Mouse (Mus musculus): Measurements from ENCODE around the gene Fbxo7.
"Not testable (repeated sequence)": the region's sequence is repeated elsewhere in the genome, so short reads cannot be mapped to it uniquely, and the experiment has no call there.

Gene Fbxo7

DNA sequence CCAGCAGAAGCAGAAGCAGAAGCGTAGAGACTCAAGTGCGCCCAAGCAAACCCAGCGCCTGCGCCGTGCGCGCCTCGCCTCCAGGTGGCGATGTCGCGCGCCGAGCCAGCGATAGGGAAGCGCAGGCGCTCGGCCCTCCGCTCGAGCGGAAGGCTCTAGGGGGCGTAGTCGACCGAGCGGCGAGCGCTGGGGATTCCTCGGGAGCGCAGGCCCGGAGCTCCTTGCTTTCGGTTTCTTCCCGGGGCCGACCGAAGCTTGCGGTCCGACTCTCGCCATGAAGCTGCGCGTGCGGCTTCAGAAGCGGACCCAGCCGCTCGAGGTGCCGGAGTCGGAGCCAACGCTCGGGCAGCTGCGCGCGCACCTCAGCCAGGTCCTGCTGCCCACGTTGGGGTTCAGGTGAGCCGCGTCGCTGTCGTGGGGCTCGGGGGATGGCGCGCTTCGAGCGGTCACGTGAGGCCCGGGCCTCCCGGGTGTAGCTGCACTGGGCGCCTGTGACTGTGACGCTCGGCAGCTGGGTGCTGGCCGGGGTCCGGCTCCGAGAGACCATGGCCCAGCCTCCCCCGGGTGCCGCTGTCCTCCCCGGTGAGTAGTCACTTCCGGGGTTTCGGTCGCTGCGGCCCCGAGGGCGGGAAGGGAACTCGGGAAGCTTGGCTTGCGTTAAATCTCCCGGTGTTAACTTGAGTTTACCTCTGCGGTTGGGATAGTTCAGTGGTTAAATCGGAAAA is at the start of gene Fbxo7:
TSS of gene Fbxo7 (plus strand) at position 224 of the 725 bp plus-strand sequence.
- DNase-seq (ENCODE audit: low spot score), result peak; percentile 91

DNA sequence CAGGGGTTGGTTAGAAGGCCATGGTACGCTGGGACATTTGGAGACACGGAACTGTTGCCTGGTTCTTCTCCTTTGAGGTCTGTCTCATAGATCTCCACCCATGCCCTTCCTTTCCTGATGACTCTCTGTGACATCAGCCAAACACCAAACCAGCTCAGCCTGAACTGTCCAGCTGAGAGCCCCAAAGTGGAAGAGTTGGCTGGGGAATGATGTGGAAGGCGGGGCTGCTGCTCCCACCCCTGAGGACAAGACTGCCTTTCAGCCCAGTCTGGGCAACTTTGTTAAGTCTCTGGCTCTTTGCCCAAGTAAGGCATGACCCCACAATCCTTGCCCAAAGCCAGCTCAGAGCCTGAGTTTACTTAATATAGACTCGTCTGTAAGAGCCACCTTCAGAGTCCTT is 48.9 kb upstream of the Fbxo7 start:
- DNase-seq (ENCODE audit: low spot score), result no peak

- no peak for DNase-seq (ENCODE audit: low spot score)
Observed at GRCm38 (mm10) chr10:85989412-85990115, 32.2 kb upstream of the Fbxo7 start.

- no peak for DNase-seq (ENCODE audit: low spot score)
Observed at GRCm38 (mm10) chr10:85992412-85992811, 29.4 kb upstream of the Fbxo7 start.

- DNase-seq (ENCODE audit: low spot score), result no peak
Observed at GRCm38 (mm10) chr10:85993836-85994235, 27.9 kb upstream of the Fbxo7 start.

- no peak for DNase-seq (ENCODE audit: low spot score)
Observed at GRCm38 (mm10) chr10:85994543-85995104, 27.1 kb upstream of the Fbxo7 start.

DNA sequence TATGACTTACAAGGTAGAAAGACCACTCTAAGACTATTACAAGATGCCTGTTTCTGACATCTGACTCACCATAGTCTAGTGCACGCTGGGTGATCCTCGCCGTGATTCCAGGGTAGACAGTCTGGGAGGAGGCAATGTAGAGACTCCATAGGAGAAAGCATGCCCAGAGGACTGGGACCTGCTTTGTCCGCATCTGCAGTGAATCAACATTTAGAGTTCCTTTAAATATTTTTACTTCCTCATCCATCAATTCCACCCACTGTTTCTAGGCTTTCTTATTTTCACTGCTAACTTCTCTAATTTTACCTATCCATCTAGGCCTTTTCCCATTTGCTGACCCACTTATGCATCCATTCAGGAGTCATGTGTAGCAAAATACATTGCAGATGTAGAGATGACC is 21.3 kb upstream of the Fbxo7 start:
- DNase-seq (ENCODE audit: low spot score), result no peak

DNA sequence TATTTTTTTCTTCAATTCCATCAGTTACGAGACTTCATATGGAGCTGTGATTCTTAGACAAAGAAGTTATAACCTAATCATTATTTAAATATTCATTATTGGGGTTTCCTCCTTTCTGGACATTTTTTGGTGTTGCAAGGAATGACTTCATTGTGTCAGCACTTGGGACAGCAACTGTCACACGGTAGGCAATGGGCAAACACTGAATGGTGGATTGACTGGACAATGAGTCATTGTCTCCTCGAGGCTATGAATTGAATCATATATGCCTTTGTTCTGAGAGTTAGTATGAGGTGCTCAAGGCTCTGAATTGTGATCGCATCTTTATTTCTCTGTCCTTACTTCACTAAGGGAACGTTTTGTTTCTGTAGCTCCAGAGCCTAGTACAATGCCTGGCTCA is 15.3 kb upstream of the Fbxo7 start:
- no peak for DNase-seq (ENCODE audit: low spot score)

- DNase-seq (ENCODE audit: low spot score), result no peak
Observed at GRCm38 (mm10) chr10:86009688-86010087, 12.1 kb upstream of the Fbxo7 start.

GRCm38 (mm10) chr10:86010636-86011035 is 11.1 kb upstream of the Fbxo7 start:
- DNase-seq (ENCODE audit: low spot score), result no peak

GRCm38 (mm10) chr10:86011172-86011571 is 10.6 kb upstream of the Fbxo7 start:
- DNase-seq (ENCODE audit: low spot score), result no peak

GRCm38 (mm10) chr10:86011781-86012180 is 10.0 kb upstream of the Fbxo7 start, which contains the start of gene Bpifc:
Gene Bpifc, minus strand, starts transcription at chr10:86011895.
- DNase-seq (ENCODE audit: low spot score), result no peak

GRCm38 (mm10) chr10:86017781-86018180 is 4.0 kb upstream of the Fbxo7 start:
- no peak for DNase-seq (ENCODE audit: low spot score)

DNA sequence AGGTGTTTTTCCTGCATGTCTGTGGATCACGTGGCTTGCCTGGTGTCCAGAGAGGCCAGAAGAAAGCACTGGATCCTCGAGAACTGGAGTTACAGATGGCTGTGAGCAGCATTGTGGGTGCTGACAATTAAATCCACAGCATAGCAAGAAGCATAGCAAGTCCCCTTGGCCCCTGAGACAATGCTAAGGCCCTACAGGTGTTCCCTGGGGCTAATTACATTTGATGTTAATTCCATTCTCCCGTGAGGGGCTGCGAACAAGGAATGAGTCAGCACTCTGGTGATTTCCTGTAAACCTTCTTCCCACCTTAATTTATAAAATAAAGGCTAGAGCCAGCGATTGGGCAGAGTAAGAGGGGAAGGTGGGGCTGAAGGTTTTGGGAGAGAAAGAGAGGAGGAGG is 3.0 kb upstream of the Fbxo7 start:
- DNase-seq (ENCODE audit: low spot score), result no peak

DNA sequence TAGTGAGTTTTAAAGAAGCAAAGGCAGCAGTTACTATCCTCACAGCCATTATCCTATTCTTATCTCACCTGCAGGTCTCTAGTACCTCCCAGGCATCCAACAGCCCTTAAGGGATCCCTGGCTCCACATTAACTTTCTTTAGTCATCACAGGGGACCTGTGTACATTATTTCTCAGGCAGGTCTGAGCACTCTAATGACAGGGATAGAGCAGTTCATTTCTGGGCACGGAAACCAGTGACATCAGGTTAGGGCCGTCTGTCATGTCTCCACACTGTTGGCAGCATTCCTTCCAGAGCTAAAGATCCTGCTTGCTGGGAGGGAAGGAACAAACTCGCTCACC is 394 bp upstream of the Fbxo7 start:
- no peak for DNase-seq (ENCODE audit: low spot score)

DNA sequence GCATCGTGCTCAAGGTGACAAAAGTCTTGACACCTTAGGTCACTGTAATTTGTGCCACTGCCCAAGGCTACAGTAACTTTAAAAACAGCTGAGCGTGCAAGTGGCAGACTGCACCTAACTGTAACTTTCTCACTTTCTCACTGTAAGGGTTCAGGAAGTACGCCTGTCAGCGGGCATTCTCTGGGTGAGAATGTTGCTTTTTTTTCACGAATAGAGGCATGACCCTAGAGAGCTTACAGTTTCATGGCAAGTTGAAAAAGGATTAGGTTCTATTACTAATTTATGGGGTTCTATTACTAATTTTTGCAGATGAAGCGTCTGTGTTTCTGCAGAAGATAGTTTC is 673 bp downstream of the Fbxo7 start:
- DNase-seq (ENCODE audit: low spot score), result no peak

GRCm38 (mm10) chr10:86023149-86023548 is 1.4 kb downstream of the Fbxo7 start:
- DNase-seq (ENCODE audit: low spot score), result no peak

GRCm38 (mm10) chr10:86025906-86026305 is 4.1 kb downstream of the Fbxo7 start:
- no peak for DNase-seq (ENCODE audit: low spot score)

DNA sequence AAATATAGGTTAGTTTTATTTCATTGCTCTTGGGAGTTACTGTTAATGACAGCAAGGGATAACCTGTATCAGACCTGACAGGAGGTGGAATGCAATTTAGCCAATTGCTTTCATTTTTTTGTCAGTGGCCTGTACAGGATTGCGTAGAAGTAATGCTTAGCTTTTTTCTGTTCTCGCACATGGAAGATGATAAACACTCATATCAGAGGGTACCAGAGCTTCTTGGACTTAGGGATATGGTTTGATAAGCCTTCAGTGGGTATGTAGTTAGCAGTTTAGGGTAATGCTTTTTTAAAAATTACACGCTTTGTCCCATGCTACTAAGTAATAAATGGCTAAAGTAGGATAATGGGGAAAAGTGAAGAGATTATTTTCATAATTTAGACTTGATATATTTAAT is 4.6 kb downstream of the Fbxo7 start:
- no peak for DNase-seq (ENCODE audit: low spot score)

- DNase-seq (ENCODE audit: low spot score), result not testable (repeated sequence)
Observed at GRCm38 (mm10) chr10:86026807-86027206, 5.0 kb downstream of the Fbxo7 start.

GRCm38 (mm10) chr10:86030743-86031142 is 9.0 kb downstream of the Fbxo7 start:
- no peak for DNase-seq (ENCODE audit: low spot score)

GRCm38 (mm10) chr10:86032517-86032916 is 10.7 kb downstream of the Fbxo7 start:
- DNase-seq (ENCODE audit: low spot score), result no peak

GRCm38 (mm10) chr10:86034007-86034728 is 12.4 kb downstream of the Fbxo7 start:
- no peak for DNase-seq (ENCODE audit: low spot score)
